Mouse (Mus musculus) layer of hippocampus, adult 11-12 months (tissue): ENCODE measurements around the gene Cdkal1.

ENCODE experiments used
- DNase-seq: peaks from one replicate; pipeline ENCODE4 v3.0.0; 2022; ENCODE audit warnings: low spot score

Gene Cdkal1

DNA sequence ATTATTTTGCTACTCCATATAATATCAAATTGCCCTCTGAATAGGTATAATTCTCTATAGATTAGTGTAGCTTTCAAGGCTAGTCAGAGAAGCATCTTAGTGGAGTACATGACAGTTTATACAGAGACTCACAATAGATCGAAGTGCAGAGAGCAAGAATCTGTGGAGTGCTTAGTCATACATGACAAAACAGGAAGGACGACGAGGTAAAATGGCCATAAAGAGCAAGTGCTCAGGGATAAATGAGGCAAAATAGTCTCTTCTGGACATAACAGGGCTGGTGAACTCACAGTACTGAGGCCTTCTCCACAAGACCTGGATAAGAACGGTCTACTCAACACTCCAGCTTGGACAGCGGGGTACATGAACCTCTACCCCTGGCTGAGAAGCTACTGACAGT lies 155.6 kb downstream of the Cdkal1 start:
- no peak for DNase-seq

DNA sequence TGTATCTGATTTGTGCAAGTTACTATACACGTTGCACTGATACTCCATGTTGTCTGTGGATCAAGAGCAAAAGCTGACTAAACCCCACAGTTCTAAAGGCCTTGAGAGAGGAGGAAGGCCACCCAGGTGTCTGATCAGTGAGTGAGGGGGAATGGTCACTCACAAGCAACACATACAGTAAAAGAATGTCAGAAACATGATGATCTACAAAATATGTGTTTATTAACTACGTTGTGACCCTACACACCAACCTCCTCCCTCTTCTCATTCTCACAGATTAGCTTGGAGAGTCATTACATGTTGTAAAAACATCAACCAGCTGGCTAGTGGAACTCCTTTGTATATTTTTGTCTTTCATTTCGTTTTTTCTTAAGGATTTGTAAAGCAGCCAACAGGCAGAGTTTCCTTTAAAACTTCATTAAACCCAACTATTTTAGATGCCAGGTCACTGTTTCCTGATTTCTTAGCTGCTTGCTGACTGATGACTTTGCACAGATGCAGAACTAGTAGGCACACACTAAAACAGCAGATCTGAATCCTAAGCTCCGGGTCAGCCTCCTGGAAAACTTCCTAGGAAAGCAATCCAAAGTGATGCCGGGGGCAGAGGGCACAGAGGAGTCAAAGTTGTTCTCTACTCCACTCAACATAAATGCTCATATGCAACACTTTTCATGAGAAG lies 157.0 kb downstream of the Cdkal1 start:
- no peak for DNase-seq

DNA sequence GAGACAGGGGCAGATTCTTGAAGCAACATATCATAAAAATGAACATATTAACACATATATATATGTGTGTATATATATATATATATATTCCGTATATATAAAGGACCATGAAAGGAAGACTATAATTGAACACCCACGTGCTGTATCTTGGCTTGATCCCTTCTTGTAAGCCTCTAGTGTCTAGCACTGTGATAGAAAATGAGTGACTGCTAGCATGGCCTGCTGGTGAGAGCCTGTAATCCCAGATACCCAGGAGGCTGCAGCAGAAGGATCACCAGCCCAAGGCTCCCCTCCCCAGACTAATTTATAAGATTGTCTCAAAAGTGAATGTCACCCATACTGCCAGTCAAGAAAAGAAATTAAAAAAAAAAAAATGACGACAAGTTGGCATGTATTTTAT lies 158.2 kb downstream of the Cdkal1 start:
- DNase-seq = no peak

DNA sequence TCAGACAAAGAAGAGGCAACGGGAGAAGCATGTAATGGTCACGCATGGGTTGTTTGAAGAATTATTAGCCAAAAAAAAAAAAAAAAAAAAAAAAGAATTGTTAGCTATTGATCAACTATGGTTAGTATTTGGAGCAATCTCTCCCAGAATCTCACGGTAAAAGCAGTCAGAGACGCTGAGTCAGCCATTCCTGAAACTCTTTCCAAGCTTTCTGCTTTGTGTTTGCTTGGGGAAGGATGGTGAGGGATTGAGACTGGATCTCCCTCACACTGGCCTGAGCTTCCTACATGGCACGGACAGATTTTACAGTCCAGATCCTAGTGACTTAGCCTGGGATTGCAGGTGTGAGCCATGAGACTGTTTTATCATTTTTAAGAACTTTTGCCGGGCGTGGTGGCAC lies 164.7 kb downstream of the Cdkal1 start:
- DNase-seq = no peak

DNA sequence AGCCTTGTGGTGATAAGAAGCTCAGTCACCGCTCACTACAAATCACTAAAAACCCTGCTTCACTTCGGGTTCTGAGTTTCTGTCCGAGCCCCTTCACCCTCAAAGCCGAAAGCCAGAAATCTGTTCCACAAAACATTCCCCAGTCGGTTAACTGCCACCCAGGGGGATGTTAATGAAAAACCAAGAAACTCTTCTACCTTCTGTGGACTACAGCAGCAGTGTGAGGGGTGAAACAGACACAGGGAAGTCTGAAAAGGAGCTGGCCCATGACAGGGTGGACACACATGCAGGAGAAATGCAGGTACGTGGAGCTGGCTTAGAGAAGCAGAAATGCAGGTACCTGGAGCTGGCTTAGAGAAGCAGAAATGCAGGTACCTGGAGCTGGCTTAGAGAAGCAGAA lies 166.6 kb downstream of the Cdkal1 start:
- DNase-seq = no peak

DNA sequence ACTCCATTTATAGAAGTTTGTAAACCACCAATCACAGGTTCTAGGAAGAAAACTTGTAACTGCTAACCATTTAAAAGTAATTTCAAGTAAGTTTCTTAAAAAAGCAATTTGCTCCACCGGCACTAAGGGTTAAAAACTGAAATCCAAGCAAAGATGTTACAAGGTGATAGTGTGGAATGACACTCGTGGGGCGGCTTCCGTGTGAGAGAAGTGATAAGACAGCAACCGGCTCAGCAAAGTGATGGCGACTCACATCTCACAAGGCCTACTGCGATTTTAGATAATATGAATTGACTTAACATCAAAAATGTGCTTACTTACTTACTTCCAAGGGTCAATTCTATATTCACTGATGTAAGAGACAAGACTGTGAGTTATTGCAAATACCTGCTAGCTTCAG lies 167.6 kb downstream of the Cdkal1 start:
- no peak for DNase-seq

DNA sequence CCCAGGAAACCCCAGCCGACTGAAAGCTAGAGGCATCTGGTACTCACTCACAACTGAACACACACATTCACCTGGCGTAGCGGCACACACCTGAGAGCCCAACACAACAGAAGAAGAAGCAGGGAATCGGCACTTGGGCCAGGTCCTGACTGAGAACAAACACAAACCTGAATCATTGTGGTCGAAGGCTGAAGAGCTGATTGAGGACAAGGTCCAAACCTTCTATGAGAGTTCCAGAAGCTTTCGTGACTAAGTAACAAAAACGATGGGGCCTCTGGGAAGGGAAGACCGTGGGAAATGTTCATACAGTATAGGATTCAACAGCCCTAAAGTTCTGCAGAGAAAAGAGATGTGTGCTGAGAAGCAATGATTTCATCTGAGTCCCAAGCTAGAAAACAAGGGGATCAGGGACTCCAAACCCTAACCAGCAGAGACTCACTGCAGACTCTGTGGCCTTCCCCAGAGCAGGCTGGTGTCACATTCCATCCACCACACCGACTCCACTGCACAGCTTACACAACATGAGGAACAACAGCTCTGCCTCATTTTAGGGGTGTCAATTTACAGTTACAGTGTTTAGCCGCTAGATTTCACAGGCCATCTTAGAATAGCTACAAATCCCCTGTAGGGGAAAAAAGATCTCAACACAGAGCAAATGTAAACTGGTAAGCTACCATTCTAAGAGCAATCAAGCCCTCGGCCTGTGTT lies 175.8 kb downstream of the Cdkal1 start:
- no peak for DNase-seq

DNA sequence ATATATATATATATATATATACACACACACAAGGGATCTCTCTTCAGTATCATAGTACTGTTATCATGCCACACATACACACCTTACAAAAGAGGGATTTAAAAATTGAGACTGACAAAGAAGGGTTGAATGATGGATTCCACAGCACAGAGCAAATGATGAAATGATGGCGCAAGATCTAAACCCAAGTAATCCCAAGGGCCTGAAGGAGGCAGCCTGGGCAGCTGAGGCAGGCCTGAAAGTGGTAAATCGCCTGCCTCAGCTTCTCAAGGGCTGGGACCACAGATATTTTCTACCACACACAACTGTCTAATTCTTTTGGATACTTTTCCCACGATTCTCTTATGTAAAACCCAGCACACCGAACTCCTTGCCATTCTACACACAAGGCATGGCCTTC lies 177.9 kb downstream of the Cdkal1 start:
- no peak for DNase-seq

DNA sequence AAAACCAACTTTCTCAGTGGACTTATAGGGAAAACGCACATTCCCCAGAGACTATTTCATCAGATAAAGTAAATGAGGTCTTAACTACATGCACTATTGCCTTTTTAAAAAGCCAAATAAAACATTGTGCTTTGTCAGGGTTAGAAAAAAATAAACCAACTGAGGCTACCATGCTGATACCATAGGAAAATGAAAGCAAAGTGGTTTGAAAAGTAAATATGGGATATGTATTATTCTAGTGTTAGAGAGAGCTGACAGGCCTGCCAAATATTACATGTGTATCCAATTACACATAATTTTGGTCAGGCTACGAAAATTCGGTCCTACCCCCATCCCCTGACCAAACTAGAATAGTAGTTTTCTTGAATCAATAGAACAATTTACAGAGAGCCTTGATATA lies 184.8 kb downstream of the Cdkal1 start:
- DNase-seq = no peak

DNA sequence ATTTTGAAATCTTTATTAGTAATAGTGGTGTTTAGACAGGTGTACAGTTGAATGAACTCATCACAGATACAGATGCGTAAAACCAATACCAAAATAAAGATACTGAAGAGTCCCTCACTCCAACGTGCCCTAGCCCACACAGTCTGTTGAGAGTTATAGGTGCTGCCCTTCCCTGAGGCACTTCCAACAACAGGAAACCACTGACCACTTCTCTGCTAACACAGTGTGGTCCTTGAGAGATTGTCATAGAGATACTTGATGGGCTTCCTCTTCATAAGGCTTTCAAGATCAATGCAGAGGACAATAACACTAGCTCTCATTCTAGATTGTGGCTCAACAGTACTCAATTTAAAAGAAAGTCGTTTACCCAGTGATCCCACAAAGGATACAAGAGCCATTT lies 191.6 kb downstream of the Cdkal1 start:
- no peak for DNase-seq

DNA sequence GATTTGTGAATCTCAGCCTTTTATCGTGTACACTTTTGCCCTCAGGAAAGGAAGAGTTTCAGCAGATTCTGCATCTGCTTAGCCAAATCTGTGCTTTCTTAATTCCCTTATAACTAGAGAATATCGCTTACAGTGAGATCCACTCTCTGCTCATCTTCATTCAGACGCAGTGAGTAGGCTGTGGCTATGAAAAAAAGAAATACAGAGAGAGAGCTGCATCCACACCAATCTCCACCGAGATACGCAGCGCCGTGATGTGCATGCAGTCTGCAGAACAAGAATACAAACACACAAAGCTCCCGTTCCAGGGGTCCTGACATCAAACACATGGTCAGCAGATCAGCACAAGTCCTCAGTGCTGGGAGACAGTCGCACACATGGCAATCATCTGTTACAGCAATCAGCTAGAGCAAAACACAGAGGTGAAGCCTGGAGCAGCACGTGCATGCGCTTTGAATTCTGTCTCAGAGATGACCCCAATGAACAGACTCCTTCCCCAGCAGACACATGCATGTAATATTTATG lies 199.6 kb downstream of the Cdkal1 start:
- no peak for DNase-seq

DNA sequence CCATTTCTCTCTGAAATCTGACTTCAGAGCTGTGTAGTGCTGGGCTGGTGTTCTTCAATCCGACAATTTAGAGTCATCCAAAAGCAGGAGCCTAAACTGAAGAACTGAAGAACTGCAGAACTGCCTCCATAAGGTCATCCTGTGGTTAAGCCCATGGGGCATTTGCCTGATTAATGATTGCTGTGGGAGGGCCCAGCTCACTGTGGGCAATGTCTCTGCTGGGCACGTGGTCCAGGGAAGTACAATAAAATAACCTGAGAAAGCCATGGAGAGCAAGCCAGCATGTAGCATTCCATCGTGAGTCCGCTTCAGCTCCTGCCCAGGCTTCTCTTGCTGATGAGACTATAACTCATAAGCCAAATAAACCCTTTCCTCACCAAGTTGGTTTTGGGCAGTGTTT lies 202.1 kb downstream of the Cdkal1 start:
- no peak for DNase-seq

DNA sequence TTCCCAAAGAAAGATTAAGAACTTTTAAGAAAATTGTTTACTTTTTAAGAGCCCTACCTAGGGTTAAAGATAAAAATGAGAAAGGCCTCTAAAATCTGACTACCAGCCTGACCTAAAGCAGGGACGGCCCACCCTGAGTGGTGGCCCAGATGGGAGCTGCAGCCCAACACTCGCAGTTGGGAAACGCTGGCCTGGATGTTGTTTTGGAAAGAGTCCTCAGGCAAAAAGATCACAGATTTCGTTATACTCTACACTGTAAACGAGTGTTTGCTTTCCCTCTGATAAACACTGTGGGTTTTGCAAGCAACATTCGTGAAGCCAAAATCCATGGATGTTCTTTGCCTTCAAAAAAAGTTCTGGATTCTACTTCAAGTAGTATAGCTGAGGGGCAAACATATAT lies 202.7 kb downstream of the Cdkal1 start:
- no peak for DNase-seq

DNA sequence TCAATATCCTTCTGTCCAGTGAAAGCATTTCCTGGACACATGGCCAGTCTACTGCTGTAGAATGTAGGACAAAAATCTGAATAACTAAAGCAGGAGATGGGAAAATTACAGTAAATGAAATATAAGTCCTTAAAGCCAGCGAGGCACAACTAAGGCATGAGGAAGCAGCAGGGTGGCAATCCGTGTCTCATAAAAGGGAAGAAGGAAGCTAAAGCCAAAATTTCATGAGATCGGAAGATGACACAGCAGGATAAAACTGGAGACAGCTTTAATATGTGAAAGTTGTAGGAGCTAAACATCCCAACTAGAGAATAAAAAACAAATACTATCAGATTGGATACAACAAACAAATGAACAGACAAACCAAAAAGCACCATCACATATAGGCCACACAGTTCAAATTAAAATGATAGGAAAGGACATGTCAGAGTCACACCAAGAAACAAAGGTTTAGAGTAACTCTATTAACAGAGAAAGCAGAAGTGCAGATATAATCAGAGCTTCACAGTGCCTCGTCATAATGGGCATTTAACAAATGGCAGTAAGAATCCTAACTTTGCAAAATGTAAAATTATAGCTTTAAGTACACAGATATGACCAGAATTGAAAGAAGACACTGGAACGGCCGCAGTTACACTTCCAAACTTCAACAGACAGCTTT lies 204.8 kb downstream of the Cdkal1 start:
- DNase-seq = no peak

DNA sequence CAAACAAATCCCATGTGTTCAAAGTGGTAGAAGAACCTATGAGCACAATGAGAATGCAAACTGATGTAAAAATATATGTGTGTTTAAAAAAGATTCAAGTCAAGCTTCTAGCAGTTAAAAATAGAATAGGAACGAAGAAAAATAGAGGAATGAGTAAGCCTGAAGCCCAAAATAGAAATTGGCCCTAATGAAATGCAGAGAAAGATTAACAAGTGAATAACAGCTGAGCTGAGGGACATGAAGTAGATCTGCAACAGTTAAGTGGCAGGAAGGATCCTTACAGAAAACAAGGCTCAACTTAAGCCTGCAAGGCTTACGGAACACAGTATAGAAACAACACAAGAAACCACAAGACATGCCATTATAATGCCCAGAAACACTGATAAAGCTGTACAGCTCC lies 205.9 kb downstream of the Cdkal1 start:
- no peak for DNase-seq

DNA sequence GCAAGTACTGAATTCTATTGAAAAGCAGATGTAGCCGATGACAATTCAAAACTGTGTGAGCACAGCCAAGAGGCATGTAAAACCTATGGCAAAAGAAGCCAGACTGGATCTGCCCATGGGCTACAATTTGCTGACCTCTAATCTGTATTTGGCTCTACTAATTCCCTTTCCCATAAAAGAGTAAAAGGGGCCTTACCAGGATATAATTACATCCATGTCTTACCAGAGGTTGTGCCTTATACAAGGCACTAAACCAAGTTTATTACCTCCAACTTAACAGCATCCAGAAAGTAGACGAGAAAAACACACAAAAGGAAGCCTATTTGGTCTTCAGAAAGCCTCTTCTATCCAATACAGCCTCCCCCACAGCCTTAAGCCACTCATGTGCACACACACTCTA lies 213.2 kb downstream of the Cdkal1 start:
- no peak for DNase-seq

DNA sequence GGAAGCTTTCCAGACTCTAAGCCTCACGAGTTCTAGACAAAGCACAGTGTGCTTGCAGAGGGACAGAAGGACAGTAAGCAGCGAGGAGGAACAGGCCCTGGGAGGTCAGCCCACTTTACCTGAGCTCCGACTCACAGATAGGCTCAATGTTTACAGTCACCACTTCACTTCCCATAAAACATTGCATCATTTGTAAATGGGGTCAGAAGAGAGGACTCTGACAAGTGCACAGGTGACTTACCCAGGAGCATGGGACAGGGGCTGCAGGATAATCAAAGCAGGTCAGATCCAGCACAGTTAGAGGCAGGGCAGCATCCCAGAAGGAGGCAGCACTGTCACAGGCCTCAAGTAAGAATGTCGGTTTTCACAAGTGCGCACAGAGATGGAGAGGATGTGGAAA lies 214.3 kb downstream of the Cdkal1 start:
- no peak for DNase-seq

DNA sequence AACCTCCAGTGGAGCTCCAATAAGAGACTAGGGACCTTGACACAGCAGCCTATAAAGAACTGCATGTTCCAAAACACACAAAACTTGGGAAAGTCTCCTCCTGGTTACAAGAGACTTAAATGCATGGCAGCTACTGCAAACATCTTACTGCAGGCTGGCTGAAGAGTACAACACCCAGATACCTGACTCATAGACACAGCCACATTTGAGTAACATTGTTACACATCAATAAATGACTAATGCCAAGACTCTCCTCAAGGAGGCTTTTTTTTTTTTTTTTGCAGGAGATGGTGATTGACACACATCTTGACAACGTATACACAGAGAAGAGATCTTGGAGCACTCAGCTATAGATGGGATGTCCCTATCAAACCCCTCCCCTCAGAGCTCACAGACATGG lies 215.3 kb downstream of the Cdkal1 start:
- DNase-seq = no peak

DNA sequence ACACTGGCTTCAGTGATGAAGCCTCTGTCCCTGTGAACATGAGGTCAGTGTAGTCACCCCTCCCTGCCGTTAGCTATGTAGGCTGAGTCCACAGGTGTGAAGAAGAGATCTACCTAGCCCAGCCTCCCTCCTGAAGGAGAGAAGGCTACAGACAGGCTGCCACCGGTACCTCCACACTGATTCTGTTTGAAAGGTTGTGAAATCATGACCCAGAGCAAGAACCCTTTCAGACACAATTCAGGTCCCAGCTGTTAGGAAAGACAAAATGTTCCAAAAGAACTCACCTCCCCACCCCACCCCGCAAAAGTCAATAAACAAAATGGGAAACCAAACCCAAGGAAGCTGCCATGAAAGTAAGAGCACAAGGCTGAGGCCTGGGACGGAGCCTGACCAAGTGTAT lies 217.2 kb downstream of the Cdkal1 start:
- no peak for DNase-seq

DNA sequence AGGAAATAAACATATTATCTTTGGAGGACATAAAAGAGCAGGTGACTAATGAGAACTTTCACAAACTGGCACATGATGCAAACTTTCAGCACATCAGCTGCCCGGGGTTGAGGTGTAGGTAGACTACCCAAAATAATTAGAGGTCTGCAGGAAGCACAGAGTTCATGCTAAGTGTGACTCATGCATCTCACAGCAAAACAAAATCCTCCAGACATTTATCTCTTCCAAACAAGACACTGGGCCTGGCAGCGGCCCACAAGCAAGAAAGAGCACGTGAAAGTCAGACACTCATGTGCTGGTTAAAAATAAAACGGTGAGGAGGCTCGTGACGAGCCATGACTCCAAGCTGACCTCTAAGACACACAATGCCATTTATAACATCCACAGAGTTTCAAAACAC lies 217.7 kb downstream of the Cdkal1 start:
- no peak for DNase-seq

DNA sequence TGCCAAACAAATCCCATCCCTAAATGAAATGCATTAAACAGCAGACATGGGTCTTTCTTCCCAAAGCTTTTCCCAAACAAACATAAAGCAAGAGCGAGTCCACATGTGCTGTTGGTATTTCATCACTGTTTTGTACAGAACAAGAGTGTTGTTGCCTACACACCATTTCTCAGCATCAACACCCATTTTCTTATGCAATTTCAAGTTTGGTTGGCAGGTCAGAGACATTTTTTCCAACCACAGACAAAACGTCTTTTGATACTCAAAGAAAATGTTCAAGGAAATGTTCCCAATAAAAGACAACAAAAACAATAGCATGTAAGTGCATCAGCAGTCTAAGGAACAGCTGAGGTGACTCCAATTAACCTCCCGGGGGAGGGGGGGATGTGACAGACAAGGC lies 219.9 kb downstream of the Cdkal1 start:
- no peak for DNase-seq

DNA sequence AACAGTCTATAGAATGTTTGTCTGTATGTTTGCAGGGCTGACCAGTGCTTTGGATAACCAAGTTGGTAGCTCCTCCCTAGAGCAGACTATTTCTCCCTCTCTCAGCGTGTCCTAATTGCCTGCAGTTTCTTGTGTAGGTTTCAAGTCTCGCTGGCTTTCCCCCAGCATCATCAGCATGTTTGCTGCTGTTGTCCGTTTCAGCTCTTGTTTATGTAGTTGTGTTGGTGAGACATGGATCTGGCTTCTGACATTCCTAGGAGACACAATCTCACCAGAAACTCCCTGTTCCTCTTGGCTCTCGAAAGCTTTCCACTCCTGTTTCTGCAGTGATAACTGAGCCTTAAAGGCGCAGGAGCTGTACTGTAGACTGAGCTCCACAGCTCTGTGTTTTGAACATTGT lies 224.1 kb downstream of the Cdkal1 start:
- no peak for DNase-seq

DNA sequence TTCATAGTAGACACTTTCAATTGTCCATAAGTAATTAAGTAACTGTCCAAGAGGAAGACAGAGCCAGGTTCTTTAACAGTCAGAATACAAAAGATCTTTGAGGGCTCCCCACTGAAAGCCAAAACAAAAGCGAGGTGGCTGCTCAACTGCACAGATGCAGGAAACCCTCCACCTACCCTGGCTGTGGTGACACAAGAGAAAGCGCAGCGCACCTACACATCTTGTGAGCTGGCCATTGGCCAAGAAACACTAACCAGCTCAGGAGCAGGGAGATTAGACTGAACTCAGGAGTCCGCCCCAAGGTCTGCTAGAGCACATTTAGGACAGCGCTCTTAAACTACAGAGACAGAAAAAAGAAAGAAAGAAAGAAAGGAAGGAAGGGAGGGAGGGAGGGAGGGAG lies 226.9 kb downstream of the Cdkal1 start:
- DNase-seq = no peak
